Comparison of ENCODE assay signal across 7 mouse cellular contexts in genomic region chr8:104640831-104641370, GRCm38 (mm10). TPM values are rescaled to one million over a fixed set of nuclear protein-coding genes. Genes with fewer than 3 reads are reported as not detected.
A peak's percentile ranks its signal among the peaks of the same experiment; 100 is the strongest.
DNase-seq lines count a peak whose midpoint lies in the region; ATAC-seq and TF ChIP-seq lines count a peak whose summit lies in the region.

No protein-coding gene starts in this region.

- H3K4me1 ChIP-seq in neural tube, embryonic 11.5 days (ENCODE audit: control insufficient read depth, insufficient read depth, low read length), result peaks cover 9% of the 10 kb centered on the region
- H3K4me1 ChIP-seq in intestine, embryonic 15.5 days (replicated peaks), result peaks cover 15% of the 10 kb centered on the region
- H3K4me1 ChIP-seq in midbrain, postnatal 0 days (ENCODE audit: insufficient read depth, low read length), result peaks cover 10% of the 10 kb centered on the region; the same call in 1 of the 2 replicates

- no peaks in the 10 kb centered on the region; the same call in 1 of the 2 replicates for H3K36me3 ChIP-seq in neural tube, embryonic 11.5 days (ENCODE audit: control insufficient read depth, insufficient read depth, low read length)
- H3K36me3 ChIP-seq in intestine, embryonic 15.5 days, result no peaks in the 10 kb centered on the region
- no peaks in the 10 kb centered on the region for H3K36me3 ChIP-seq in midbrain, postnatal 0 days (ENCODE audit: insufficient read depth, low read length)

- WGBS in neural tube, embryonic 11.5 days, result 14% methylated on average over 25 of the region's 25 CpGs
- 8% methylated on average over 25 of the region's 25 CpGs for WGBS in intestine, embryonic 15.5 days
- 12% methylated on average over 25 of the region's 25 CpGs for WGBS in midbrain, postnatal 0 days

- peak overlapping the region; percentile 95 for H3K4me2 ChIP-seq in neural tube, embryonic 11.5 days (ENCODE audit: low read depth)
- H3K4me2 ChIP-seq in intestine, embryonic 15.5 days (replicated peaks), result peak overlapping the region; percentile 86
- peak overlapping the region; percentile 63 for H3K4me2 ChIP-seq in midbrain, postnatal 0 days (ENCODE audit: low read depth, low read length, poor library complexity, severe bottlenecking)

- H3K27ac ChIP-seq in neural tube, embryonic 11.5 days (ENCODE audit: low read depth, low read length), result no peak overlapping the region
- peak overlapping the region; percentile 72; the same call in 1 of the 2 replicates for H3K27ac ChIP-seq in intestine, embryonic 15.5 days
- no peak overlapping the region for H3K27ac ChIP-seq in midbrain, postnatal 0 days (ENCODE audit: low read depth, low read length)

- ATAC-seq in neural tube, embryonic 11.5 days (ENCODE audit: insufficient read depth, low FRiP score, low TSS enrichment), result no peak
- 0 out of 2 replicates have a peak, but pooled peaks have one; percentile 9 for ATAC-seq in erythroid progenitor cell, adult 5-6 weeks (replicated peaks; ENCODE audit: low FRiP score, poor library complexity, severe bottlenecking)
- peak; percentile 26; the same call in 1 of the 2 replicates for ATAC-seq in intestine, embryonic 15.5 days
- no peak; the same call in 1 of the 2 replicates for ATAC-seq in midbrain, postnatal 0 days (ENCODE audit: low FRiP score)
- ATAC-seq in monocyte, adult 5-6 weeks (replicated peaks; ENCODE audit: insufficient number of reproducible peaks, low FRiP score, low TSS enrichment, poor library complexity, severe bottlenecking), result no peak

- no peaks in the 10 kb centered on the region for H3K27me3 ChIP-seq in neural tube, embryonic 11.5 days (ENCODE audit: control insufficient read depth, insufficient read depth, low read length)
- H3K27me3 ChIP-seq in intestine, embryonic 15.5 days (replicated peaks), result no peaks in the 10 kb centered on the region
- no peaks in the 10 kb centered on the region for H3K27me3 ChIP-seq in midbrain, postnatal 0 days (ENCODE audit: insufficient read depth, low read length)

- no peaks in the 10 kb centered on the region for H3K9me3 ChIP-seq in neural tube, embryonic 11.5 days (ENCODE audit: control insufficient read depth, low read length)
- no peaks in the 10 kb centered on the region for H3K9me3 ChIP-seq in intestine, embryonic 15.5 days
- H3K9me3 ChIP-seq in midbrain, postnatal 0 days (ENCODE audit: low read length), result no peaks in the 10 kb centered on the region

- H3K4me3 ChIP-seq in neural tube, embryonic 11.5 days (ENCODE audit: low read depth, low read length), result peak overlapping the region; percentile 85
- peak overlapping the region; percentile 86 for H3K4me3 ChIP-seq in intestine, embryonic 15.5 days (replicated peaks)
- H3K4me3 ChIP-seq in midbrain, postnatal 0 days (ENCODE audit: low read depth, low read length), result peak overlapping the region; percentile 67

- TF ChIP-seq CTCF in midbrain, postnatal 0 days (IDR thresholded peaks at IDR 0.05), result no peak

- no peak for DNase-seq in neural tube, embryonic 11.5 days (ENCODE audit: low spot score)
- DNase-seq in neural tube, embryonic 10.5 days (ENCODE audit: extremely low spot score, low spot score), result no peak
- no peak for DNase-seq in midbrain, postnatal 0 days (ENCODE audit: low spot score)
- no peak for DNase-seq in layer of hippocampus, postnatal 14 days (ENCODE audit: low spot score in 2 of 2)

- peak overlapping the region; percentile 73 for H3K9ac ChIP-seq in neural tube, embryonic 11.5 days (ENCODE audit: low read length)
- peak overlapping the region; percentile 82 for H3K9ac ChIP-seq in intestine, embryonic 15.5 days
- peak overlapping the region; percentile 71 for H3K9ac ChIP-seq in midbrain, postnatal 0 days (replicated peaks; ENCODE audit: low read length, poor library complexity, severe bottlenecking)

RNA-seq across cellular contexts. Expression of gene Ciao2b, which starts 0.9 kb away (rescaled TPM):
- polyA plus RNA-seq in neural tube, embryonic 11.5 days (2014; fragmentation: Nextera tagmentation; extraction: Ambion mirVana), result 96.9 and 99.1 TPM in 2 replicates
- total RNA-seq in erythroid progenitor cell, adult 5-6 weeks (2015; ENCODE audit: low replicate concordance), result 9.7 and 18.9 TPM in 2 replicates
- 8.1 and 10.8 TPM in 2 replicates for total RNA-seq in erythroid progenitor cell, adult 5-6 weeks (2017; ENCODE audit: low replicate concordance)
- polyA plus RNA-seq in intestine, embryonic 15.5 days (2015; fragmentation: Nextera tagmentation; extraction: Ambion mirVana), result 93.2 and 101 TPM in 2 replicates
- 60.6 and 84.0 TPM in 2 replicates for total RNA-seq in midbrain, postnatal 0 days (2014; rRNA removed)
- 108 and 113 TPM in 2 replicates for polyA plus RNA-seq in midbrain, postnatal 0 days (2015; fragmentation: Nextera tagmentation; extraction: Ambion mirVana)
- 10 to 100 TPM; 26.1 to 28.2 TPM for total RNA-seq in layer of hippocampus, postnatal 14 days (2021)
- total RNA-seq in monocyte, adult 5-6 weeks (2017), result 20.6 to 41.4 TPM (median 36.8 TPM) in 3 replicates

RNA-seq across cellular contexts. Expression of gene Rrad, which starts 9.8 kb away (rescaled TPM):
- polyA plus RNA-seq in neural tube, embryonic 11.5 days (2014; fragmentation: Nextera tagmentation; extraction: Ambion mirVana), result 2.9 and 4.3 TPM in 2 replicates
- total RNA-seq in erythroid progenitor cell, adult 5-6 weeks (2015; ENCODE audit: low replicate concordance), result 2.2 TPM in 1 of 2 replicates, not detected in the other
- total RNA-seq in erythroid progenitor cell, adult 5-6 weeks (2017; ENCODE audit: low replicate concordance), result not detected in 2 replicates
- 4.6 and 4.8 TPM in 2 replicates for polyA plus RNA-seq in intestine, embryonic 15.5 days (2015; fragmentation: Nextera tagmentation; extraction: Ambion mirVana)
- 3.0 and 3.5 TPM in 2 replicates for total RNA-seq in midbrain, postnatal 0 days (2014; rRNA removed)
- polyA plus RNA-seq in midbrain, postnatal 0 days (2015; fragmentation: Nextera tagmentation; extraction: Ambion mirVana), result 3.3 and 3.4 TPM in 2 replicates
- 1 to 10 TPM; 2.1 to 3.3 TPM for total RNA-seq in layer of hippocampus, postnatal 14 days (2021)
- total RNA-seq in monocyte, adult 5-6 weeks (2017), result 12.6 to 19.0 TPM (median 14.8 TPM) in 3 replicates

RNA-seq across cellular contexts. Expression of gene Cdh16, which starts 16.7 kb away (rescaled TPM):
- polyA plus RNA-seq in neural tube, embryonic 11.5 days (2014; fragmentation: Nextera tagmentation; extraction: Ambion mirVana), result 0.80 TPM in 1 of 2 replicates, not detected in the other
- total RNA-seq in erythroid progenitor cell, adult 5-6 weeks (2015; ENCODE audit: low replicate concordance), result not detected in 2 replicates
- total RNA-seq in erythroid progenitor cell, adult 5-6 weeks (2017; ENCODE audit: low replicate concordance), result not detected in 2 replicates
- polyA plus RNA-seq in intestine, embryonic 15.5 days (2015; fragmentation: Nextera tagmentation; extraction: Ambion mirVana), result 0.56 and 0.79 TPM in 2 replicates
- total RNA-seq in midbrain, postnatal 0 days (2014; rRNA removed), result not detected in 2 replicates
- polyA plus RNA-seq in midbrain, postnatal 0 days (2015; fragmentation: Nextera tagmentation; extraction: Ambion mirVana), result not detected in 2 replicates
- not detected for total RNA-seq in layer of hippocampus, postnatal 14 days (2021)
- total RNA-seq in monocyte, adult 5-6 weeks (2017), result not detected in 3 replicates

RNA-seq across cellular contexts. Expression of gene Pdp2, which starts 49.6 kb away (rescaled TPM):
- 17.8 and 20.0 TPM in 2 replicates for polyA plus RNA-seq in neural tube, embryonic 11.5 days (2014; fragmentation: Nextera tagmentation; extraction: Ambion mirVana)
- 0.36 and 2.1 TPM in 2 replicates for total RNA-seq in erythroid progenitor cell, adult 5-6 weeks (2015; ENCODE audit: low replicate concordance)
- total RNA-seq in erythroid progenitor cell, adult 5-6 weeks (2017; ENCODE audit: low replicate concordance), result 1.2 and 1.7 TPM in 2 replicates
- polyA plus RNA-seq in intestine, embryonic 15.5 days (2015; fragmentation: Nextera tagmentation; extraction: Ambion mirVana), result 16.1 and 17.0 TPM in 2 replicates
- total RNA-seq in midbrain, postnatal 0 days (2014; rRNA removed), result 12.1 and 16.0 TPM in 2 replicates
- polyA plus RNA-seq in midbrain, postnatal 0 days (2015; fragmentation: Nextera tagmentation; extraction: Ambion mirVana), result 16.9 and 18.0 TPM in 2 replicates
- 1 to 10 TPM; 8.4 to 9.3 TPM for total RNA-seq in layer of hippocampus, postnatal 14 days (2021)
- 3.4 to 6.1 TPM (median 5.0 TPM) in 3 replicates for total RNA-seq in monocyte, adult 5-6 weeks (2017)

Comparison
In these comparisons a context has a peak if more than half of its experiments do, and no peak if none do; other contexts are left out.
1. ATAC-seq: peak in erythroid progenitor cell, adult 5-6 weeks (single experiment) and intestine, embryonic 15.5 days (single experiment); none in neural tube, embryonic 11.5 days (single experiment), midbrain, postnatal 0 days (single experiment) and monocyte, adult 5-6 weeks (single experiment).
2. Peak in every context shown above with its lines, with median percentiles within 50 percentile points of each other: H3K4me2 ChIP-seq, H3K4me3 ChIP-seq and H3K9ac ChIP-seq.